Mouse (Mus musculus): ENCODE measurements around the gene Got2. TPM values are rescaled to one million over a fixed set of nuclear protein-coding genes. Genes with fewer than 3 reads are reported as not detected.

The Got2 gene
- 100 to 1,000 TPM; 222 to 232 TPM for total RNA-seq (2021)
- long read RNA-seq, experiment 1, transcript Got2-201 (10 exons, 2,530 nt): major isoform, 30 of 73 reads
- long read RNA-seq, experiment 1, partial matches to known transcripts: 5 of 73 reads
- long read RNA-seq, experiment 1, other reads (novel, unspliced or antisense): 37 of 73 reads
- long read RNA-seq, experiment 2, transcript Got2-201 (10 exons, 2,530 nt): major isoform, 30 of 112 reads
- long read RNA-seq, experiment 2, partial matches to known transcripts: 11 of 112 reads
- long read RNA-seq, experiment 2, other reads (novel, unspliced or antisense): 70 of 112 reads

GRCm38 (mm10) chr8:95888285-95889136 lies at the start of gene Got2:
TSS of gene Got2 (minus strand) at chr8:95888547.
- peak; percentile 88 for TF ChIP-seq CTCF (conservative IDR thresholded peaks at IDR 0.05)
- Histone ChIP-seq H3K27ac (peak within 1 kb of the TSS; percentile 96), H3K4me3 (peak within 1 kb of the TSS; percentile 98)
- DNase-seq (ENCODE audit: low spot score in 2 of 2): peak; percentile 86 to 92

GRCm38 (mm10) chr8:95932841-95933240 lies 44.5 kb upstream of the Got2 start:
- no peak for DNase-seq (ENCODE audit: low spot score in 2 of 2)
- no peak for TF ChIP-seq CTCF (conservative IDR thresholded peaks at IDR 0.05)
- Histone ChIP-seq H3K4me3 (no peak overlapping the region), H3K27ac (no peak overlapping the region)

GRCm38 (mm10) chr8:95929821-95930220 lies 41.5 kb upstream of the Got2 start:
- DNase-seq (ENCODE audit: low spot score in 2 of 2): no peak
- no peak overlapping the region for H3K4me3 ChIP-seq
- TF ChIP-seq CTCF (conservative IDR thresholded peaks at IDR 0.05): no peak
- H3K27ac ChIP-seq: no peak overlapping the region

- no peak for TF ChIP-seq CTCF (conservative IDR thresholded peaks at IDR 0.05)
- H3K27ac ChIP-seq: no peak overlapping the region
- no peak overlapping the region for H3K4me3 ChIP-seq
- no peak for DNase-seq (ENCODE audit: low spot score in 2 of 2)
Observed at GRCm38 (mm10) chr8:95916106-95916505, 27.8 kb upstream of the Got2 start.

GRCm38 (mm10) chr8:95914905-95915643 lies 26.7 kb upstream of the Got2 start:
- peak; percentile 86 for TF ChIP-seq CTCF (conservative IDR thresholded peaks at IDR 0.05)
- Histone ChIP-seq H3K27ac (no peak overlapping the region), H3K4me3 (no peak overlapping the region)
- DNase-seq (ENCODE audit: low spot score in 2 of 2): peak; percentile 76 to 89

DNA sequence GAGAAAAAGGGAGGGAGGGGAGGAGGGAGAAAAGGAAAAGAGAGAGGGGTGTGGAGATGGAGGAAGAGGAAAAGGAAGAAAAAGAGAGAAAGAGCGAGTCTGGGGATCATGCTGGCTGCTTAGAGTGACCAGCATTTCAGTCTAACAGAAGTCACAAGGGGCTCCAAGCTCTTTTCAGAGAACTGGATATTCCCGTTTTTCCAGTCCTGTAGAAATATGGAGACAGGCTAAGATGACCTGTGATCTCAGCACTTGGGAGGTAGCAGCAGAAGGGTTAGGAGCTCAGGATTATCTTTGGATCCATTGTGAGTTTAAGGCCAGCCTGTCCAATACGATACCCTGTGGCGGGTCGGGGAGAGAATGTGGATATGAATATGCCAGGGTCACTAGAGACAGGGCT lies 22.9 kb upstream of the Got2 start:
- Histone ChIP-seq H3K4me3 (no peak overlapping the region), H3K27ac (no peak overlapping the region)
- DNase-seq (ENCODE audit: low spot score in 2 of 2): no peak
- TF ChIP-seq CTCF (conservative IDR thresholded peaks at IDR 0.05): no peak

- no peak overlapping the region for H3K4me3 ChIP-seq
- no peak overlapping the region for H3K27ac ChIP-seq
- no peak for TF ChIP-seq CTCF (conservative IDR thresholded peaks at IDR 0.05)
- no peak for DNase-seq (ENCODE audit: low spot score in 2 of 2)
Observed at GRCm38 (mm10) chr8:95907885-95908284, 19.5 kb upstream of the Got2 start.

GRCm38 (mm10) chr8:95906738-95907137 lies 18.4 kb upstream of the Got2 start:
- Histone ChIP-seq H3K27ac (no peak overlapping the region), H3K4me3 (no peak overlapping the region)
- no peak for DNase-seq (ENCODE audit: low spot score in 2 of 2)
- TF ChIP-seq CTCF (conservative IDR thresholded peaks at IDR 0.05): no peak

DNA sequence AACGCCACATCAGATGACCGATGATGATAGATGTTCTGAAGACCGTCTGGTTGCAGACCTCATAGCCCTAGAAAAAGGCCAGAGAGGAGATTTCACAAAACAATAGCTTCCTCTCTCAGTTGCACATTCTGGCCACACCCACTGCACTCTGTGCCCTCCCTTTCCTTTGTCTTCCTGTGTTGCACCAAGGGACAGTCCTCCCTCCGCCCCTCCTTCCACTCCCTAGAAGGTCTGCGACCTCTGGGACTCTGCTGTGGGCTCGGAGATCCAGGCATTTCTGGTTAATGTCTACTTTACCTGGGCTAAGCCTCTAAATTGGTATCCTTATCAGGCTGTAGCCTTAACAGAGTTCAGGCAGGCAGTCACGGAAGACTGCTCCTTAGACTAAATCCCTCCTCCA lies 13.5 kb upstream of the Got2 start:
- TF ChIP-seq CTCF (conservative IDR thresholded peaks at IDR 0.05): no peak

DNA sequence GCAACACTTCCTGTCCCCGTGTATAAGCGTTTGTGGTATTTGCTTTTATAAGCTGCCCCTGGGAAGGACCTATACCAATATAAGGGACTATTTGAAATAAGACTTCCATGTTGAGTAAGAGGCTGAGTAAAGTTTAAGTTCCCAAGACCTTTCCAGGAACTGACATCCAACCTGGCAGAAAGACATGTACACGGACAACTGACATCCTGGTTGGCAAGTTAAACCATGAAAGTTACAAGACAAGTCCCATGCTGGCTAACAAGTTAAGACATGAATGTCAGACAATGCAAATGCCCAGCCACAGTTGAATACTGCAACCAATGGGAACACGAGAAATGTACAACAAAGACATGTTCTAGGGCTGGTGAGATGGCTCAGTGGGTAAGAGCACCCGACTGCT lies 5.4 kb upstream of the Got2 start:
- Histone ChIP-seq H3K4me3 (no peak overlapping the region), H3K27ac (no peak overlapping the region)
- TF ChIP-seq CTCF (conservative IDR thresholded peaks at IDR 0.05): no peak
- no peak for DNase-seq (ENCODE audit: low spot score in 2 of 2)

More for the DNA sequence above, 13.5 kb upstream of the Got2 start:
- DNase-seq (ENCODE audit: low spot score in 2 of 2): no peak
- no peak overlapping the region for H3K4me3 ChIP-seq
- H3K27ac ChIP-seq: no peak overlapping the region

DNA sequence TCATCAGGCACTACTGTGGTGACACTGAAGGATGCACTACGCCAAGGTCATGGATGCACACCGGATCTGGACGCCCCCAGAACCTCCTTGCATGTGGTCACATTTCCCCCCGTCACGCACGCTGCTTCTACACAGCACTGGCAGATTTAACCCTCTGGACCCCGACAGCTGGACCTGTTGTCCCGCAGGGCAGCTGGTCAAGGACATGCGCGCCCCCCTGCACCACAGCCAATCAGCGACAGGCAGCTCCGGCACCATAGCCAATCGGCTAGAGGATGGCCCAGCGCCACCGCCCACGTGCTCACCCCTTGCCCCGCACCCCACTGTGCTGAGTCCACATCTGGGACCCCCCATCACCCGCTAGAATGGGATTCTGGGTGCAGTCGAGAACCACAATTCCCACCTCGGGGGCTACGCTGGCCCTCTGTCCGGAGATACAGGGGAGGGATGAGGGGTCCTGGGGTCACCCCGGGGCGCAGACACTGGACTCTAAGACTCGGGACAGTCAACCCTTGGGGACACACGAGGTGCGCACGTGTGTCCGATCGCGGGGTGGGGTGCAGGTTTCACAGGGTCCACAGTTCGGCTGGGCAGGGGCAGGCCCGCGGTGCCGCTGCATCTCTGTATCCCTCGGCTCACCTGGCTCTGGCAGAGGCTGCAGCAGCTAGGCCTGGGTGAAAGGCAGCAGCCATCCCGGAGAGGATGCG lies 616 bp downstream of the Got2 start:
- TF ChIP-seq CTCF (conservative IDR thresholded peaks at IDR 0.05): no peak
- peak overlapping the region; percentile 96 for H3K27ac ChIP-seq
- peak overlapping the region; percentile 98 for H3K4me3 ChIP-seq
- DNase-seq (ENCODE audit: low spot score in 2 of 2): peak; percentile 85 to 86
